Mouse (Mus musculus) Muller cell, postnatal 12 days (primary cell): ENCODE measurements at regions not wholly inside any gene's neighbourhood (a gene's known extent, or its start where the extent isn't known, plus 50 kb on each side); places are given as distances from the start of the nearest gene placed in this dataset.

Source experiments
- DNase-seq: peaks from one replicate; pipeline ENCODE4 v3.0.0-alpha.2; 2015; ENCODE audit errors: inconsistent ontology term

DNA sequence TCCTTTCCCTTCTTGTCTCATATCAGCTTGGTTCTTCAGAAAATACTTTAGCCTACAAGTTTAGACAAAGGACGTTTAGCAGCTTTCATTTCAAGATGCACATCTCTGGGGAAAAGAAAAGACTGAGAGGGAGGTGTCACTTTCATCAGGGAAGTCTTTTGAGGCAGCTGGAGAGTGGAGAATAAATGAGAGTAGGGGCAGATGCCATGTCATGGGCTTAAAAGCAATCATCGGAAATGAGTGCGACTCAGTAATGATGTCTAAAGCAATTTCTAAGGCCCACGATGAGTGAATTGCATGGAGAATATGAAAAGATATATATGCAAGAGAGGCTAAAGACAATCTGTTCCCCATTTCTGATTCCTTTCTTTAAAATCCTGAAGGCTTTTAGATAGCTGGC is 295.7 kb upstream of the Steap1 start:
- DNase-seq = no peak

GRCm38 (mm10) chr5:6040866-6041265 is 291.7 kb upstream of the Steap1 start:
- DNase-seq = peak; percentile 68

GRCm38 (mm10) chr5:6016695-6017094 is 267.6 kb upstream of the Steap1 start:
- DNase-seq = no peak
